In genomic region chr3:142588888-142589287, GRCm38 (mm10) we compare ENCODE assay signal across 28 mouse cellular contexts. TPM values are rescaled to one million over a fixed set of nuclear protein-coding genes. Genes with fewer than 3 reads are reported as not detected.
DNase-seq lines count a peak whose midpoint lies in the region; ATAC-seq and TF ChIP-seq lines count a peak whose summit lies in the region.
"Had no signal": no experiment of that assay in that cellular context is flagged by ENCODE, and none has a peak within 500 bp of the region (broad histone marks: within the 10 kb centered on the region; RNA-seq: fewer than 3 reads in every experiment).

No protein-coding gene starts in this region.

- no peaks in the 10 kb centered on the region for H3K36me3 ChIP-seq in lung, embryonic 14.5 days (ENCODE audit: insufficient read depth)
- no peaks in the 10 kb centered on the region for H3K36me3 ChIP-seq in intestine, embryonic 15.5 days
- H3K36me3 ChIP-seq: embryonic facial prominence, embryonic 12.5 days; embryonic facial prominence, embryonic 15.5 days; hindbrain, embryonic 12.5 days; hindbrain, embryonic 15.5 days had no signal

- no peaks in the 10 kb centered on the region for H3K27me3 ChIP-seq in lung, embryonic 14.5 days (ENCODE audit: insufficient read depth, low read length)
- no peaks in the 10 kb centered on the region for H3K27me3 ChIP-seq in intestine, embryonic 15.5 days (replicated peaks)
- H3K27me3 ChIP-seq: embryonic facial prominence, embryonic 12.5 days; embryonic facial prominence, embryonic 15.5 days; hindbrain, embryonic 12.5 days; hindbrain, embryonic 15.5 days; Patski had no signal

- no peak overlapping the region for H3K4me3 ChIP-seq in lung, embryonic 14.5 days (ENCODE audit: low read depth, low read length)
- no peak overlapping the region for H3K4me3 ChIP-seq in intestine, embryonic 15.5 days (replicated peaks)
- H3K4me3 ChIP-seq: embryonic facial prominence, embryonic 12.5 days; embryonic facial prominence, embryonic 15.5 days; hindbrain, embryonic 12.5 days; hindbrain, embryonic 15.5 days had no signal

- TF ChIP-seq CTCF in lung, embryonic 14.5 days (IDR thresholded peaks at IDR 0.05; ENCODE audit: low read depth), result no peak
- TF ChIP-seq CTCF in brain, embryonic 14.5 days (IDR thresholded peaks at IDR 0.05; ENCODE audit: borderline replicate concordance, extremely low read depth, insufficient read depth, insufficient read length), result no peak

- ATAC-seq in lung, embryonic 14.5 days (ENCODE audit: insufficient read depth), result no peak
- ATAC-seq in intestine, embryonic 15.5 days, result no peak
- ATAC-seq: forebrain, embryonic 16.5 days; Patski had no signal

- H3K4me1 ChIP-seq in lung, embryonic 14.5 days (ENCODE audit: insufficient read depth), result no peaks in the 10 kb centered on the region
- H3K4me1 ChIP-seq in intestine, embryonic 15.5 days (replicated peaks), result no peaks in the 10 kb centered on the region
- H3K4me1 ChIP-seq: embryonic facial prominence, embryonic 12.5 days; embryonic facial prominence, embryonic 15.5 days; hindbrain, embryonic 12.5 days; hindbrain, embryonic 15.5 days had no signal

- intact Hi-C loops in heart, postnatal 36 days (cut with DNase I), result no loop called here

- no peak overlapping the region for H3K27ac ChIP-seq in lung, embryonic 14.5 days (ENCODE audit: low read depth)
- no peak overlapping the region for H3K27ac ChIP-seq in intestine, embryonic 15.5 days
- H3K27ac ChIP-seq: embryonic facial prominence, embryonic 12.5 days; embryonic facial prominence, embryonic 15.5 days; hindbrain, embryonic 12.5 days; hindbrain, embryonic 15.5 days had no signal

- peak; percentile 87 for DNase-seq in heart, adult 11 months
- no peak for DNase-seq in heart, postnatal 36 days
- DNase-seq in lung, embryonic 14.5 days, result peak; percentile 9
- no peak for DNase-seq in lung, postnatal 4 days
- DNase-seq in Muller cell, postnatal 12 days (ENCODE audit: inconsistent ontology term), result peak; percentile 7
- peak; percentile 5 for DNase-seq in brain, embryonic 14.5 days (ENCODE audit: low read depth)
- DNase-seq: adrenal gland, adult 2 months; adrenal gland, postnatal 36 days; cerebellum, adult 11 months; cerebellum, adult 2 months; cerebellum, adult 9-11 months; cerebellum, postnatal 25 days; gastrocnemius, postnatal 14 days; kidney, adult 11 months; kidney, adult 8-10 months had no signal

- H3K9me3 ChIP-seq in lung, embryonic 14.5 days (ENCODE audit: low read depth, low read length), result no peaks in the 10 kb centered on the region
- H3K9me3 ChIP-seq in intestine, embryonic 15.5 days, result no peaks in the 10 kb centered on the region
- H3K9me3 ChIP-seq: embryonic facial prominence, embryonic 12.5 days; embryonic facial prominence, embryonic 15.5 days; hindbrain, embryonic 12.5 days; hindbrain, embryonic 15.5 days had no signal

- no peak for TF ChIP-seq POLR2A in brain, embryonic 14.5 days (IDR thresholded peaks at IDR 0.05; ENCODE audit: borderline replicate concordance, extremely low read depth, insufficient read depth, insufficient read length, poor library complexity, severe bottlenecking)

- no peak overlapping the region for H3K9ac ChIP-seq in lung, embryonic 14.5 days
- H3K9ac ChIP-seq in intestine, embryonic 15.5 days, result no peak overlapping the region
- H3K9ac ChIP-seq: embryonic facial prominence, embryonic 12.5 days; embryonic facial prominence, embryonic 15.5 days; hindbrain, embryonic 12.5 days; hindbrain, embryonic 15.5 days had no signal

- WGBS in lung, embryonic 14.5 days, result 65% methylated on average over 2 of the region's 2 CpGs
- WGBS in intestine, embryonic 15.5 days, result 68% methylated on average over 2 of the region's 2 CpGs

- no peak overlapping the region for H3K4me2 ChIP-seq in lung, embryonic 14.5 days
- H3K4me2 ChIP-seq in intestine, embryonic 15.5 days (replicated peaks), result no peak overlapping the region
- H3K4me2 ChIP-seq: embryonic facial prominence, embryonic 12.5 days; embryonic facial prominence, embryonic 15.5 days; heart, embryonic 11.5 days; hindbrain, embryonic 12.5 days; hindbrain, embryonic 15.5 days had no signal

RNA-seq across cellular contexts. Expression of gene Gbp2b, which starts 5.8 kb away (rescaled TPM):
- under 1 TPM; 0.14 to 0.19 TPM for total RNA-seq in heart, postnatal 36 days (2021)
- not detected in 2 replicates for polyA plus RNA-seq in lung, embryonic 14.5 days (2014; fragmentation: Nextera tagmentation; extraction: Ambion mirVana)
- not detected in 2 replicates for polyA plus RNA-seq in brain, embryonic 14.5 days (2012; rRNA removed)
- 0.33 and 0.35 TPM in 2 replicates for polyA plus RNA-seq in intestine, embryonic 15.5 days (2015; fragmentation: Nextera tagmentation; extraction: Ambion mirVana)
- total RNA-seq: common myeloid progenitor, adult 5-6 weeks; hematopoietic stem cell, adult 5-6 weeks had no signal
- polyA plus RNA-seq: cerebellum, adult 2 months; embryonic facial prominence, embryonic 12.5 days; embryonic facial prominence, embryonic 15.5 days; forebrain, embryonic 11.5 days; forebrain, embryonic 16.5 days; heart, embryonic 11.5 days; heart, postnatal 0 days; hindbrain, embryonic 12.5 days; hindbrain, embryonic 15.5 days had no signal

RNA-seq across cellular contexts. Expression of gene Gbp3, which starts 29.1 kb away (rescaled TPM):
- 10 to 100 TPM; 15.1 to 23.8 TPM for total RNA-seq in heart, postnatal 36 days (2021)
- polyA plus RNA-seq in lung, embryonic 14.5 days (2014; fragmentation: Nextera tagmentation; extraction: Ambion mirVana), result 1.3 and 1.6 TPM in 2 replicates
- polyA plus RNA-seq in brain, embryonic 14.5 days (2012; rRNA removed), result 0.62 and 1.1 TPM in 2 replicates
- 1.8 and 2.7 TPM in 2 replicates for polyA plus RNA-seq in intestine, embryonic 15.5 days (2015; fragmentation: Nextera tagmentation; extraction: Ambion mirVana)

RNA-seq across cellular contexts. Expression of gene Gbp2, which starts 31.5 kb away (rescaled TPM):
- total RNA-seq in heart, postnatal 36 days (2021), result 10 to 100 TPM; 11.3 to 16.5 TPM
- polyA plus RNA-seq in lung, embryonic 14.5 days (2014; fragmentation: Nextera tagmentation; extraction: Ambion mirVana), result 1.8 and 2.8 TPM in 2 replicates
- polyA plus RNA-seq in brain, embryonic 14.5 days (2012; rRNA removed), result 0.25 and 0.75 TPM in 2 replicates
- 3.9 and 4.1 TPM in 2 replicates for polyA plus RNA-seq in intestine, embryonic 15.5 days (2015; fragmentation: Nextera tagmentation; extraction: Ambion mirVana)

RNA-seq across cellular contexts. Expression of gene Gbp7, which starts 58.7 kb away (rescaled TPM):
- total RNA-seq in heart, postnatal 36 days (2021), result 10 to 100 TPM in 1 of 2 experiments, 1 to 10 TPM in 1; 8.5 to 14.3 TPM
- polyA plus RNA-seq in lung, embryonic 14.5 days (2014; fragmentation: Nextera tagmentation; extraction: Ambion mirVana), result 3.2 and 3.6 TPM in 2 replicates
- 0.30 and 0.62 TPM in 2 replicates for polyA plus RNA-seq in brain, embryonic 14.5 days (2012; rRNA removed)
- 6.6 and 7.2 TPM in 2 replicates for polyA plus RNA-seq in intestine, embryonic 15.5 days (2015; fragmentation: Nextera tagmentation; extraction: Ambion mirVana)
- polyA plus RNA-seq: C2C12 had no signal

Comparison
In these comparisons a context has a peak if more than half of its experiments do, and no peak if none do; other contexts are left out.
1. DNase-seq: peak in heart, adult 11 months (single experiment), lung, embryonic 14.5 days (single experiment), Muller cell, postnatal 12 days (single experiment) and brain, embryonic 14.5 days (single experiment); none in heart, postnatal 36 days (0 of 2) and lung, postnatal 4 days (0 of 2).